Mouse (Mus musculus) kidney, embryonic 16.5 days (tissue): ENCODE results near the gene Fam208b. TPM values are rescaled to one million over a fixed set of nuclear protein-coding genes. Genes with fewer than 3 reads are reported as not detected.

Experiments used
- ATAC-seq: fragments of 200-750 bp; cut with Nextera tagmentation; 2 replicates; pipeline ENCODE4 v1.8.0; 2017; ENCODE audit warnings: moderate TSS enrichment; ENCODE audit not compliant: low FRiP score, low TSS enrichment
- H3K27ac ChIP-seq: fragments of 300-500 bp; sonication (generic); 2 replicates; pipeline ENCODE4 v1.5.1; 2014; ENCODE audit warnings: low read length
- H3K27me3 ChIP-seq: fragments of 300-500 bp; sonication (generic); 2 replicates; pipeline ENCODE4 v1.6.1; 2014; ENCODE audit warnings: low read length, control low read depth, mixed read lengths; ENCODE audit not compliant: insufficient read depth
- H3K36me3 ChIP-seq: fragments of 300-500 bp; sonication (generic); 2 replicates; pipeline ENCODE4 v1.6.1; 2014; ENCODE audit warnings: low read length, control low read depth, mixed read lengths; ENCODE audit not compliant: insufficient read depth
- H3K4me1 ChIP-seq: fragments of 300-500 bp; sonication (generic); 2 replicates; pipeline ENCODE4 v1.6.1; 2014; ENCODE audit warnings: low read length, control low read depth, mixed read lengths; ENCODE audit not compliant: insufficient read depth
- H3K4me2 ChIP-seq: fragments of 300-500 bp; sonication (generic); replicated peaks from 2 replicates; pipeline ENCODE4 v1.6.1; 2014; ENCODE audit warnings: low read depth, low read length
- H3K4me3 ChIP-seq: fragments of 300-500 bp; sonication (generic); 2 replicates; pipeline ENCODE4 v1.5.1; 2014; ENCODE audit warnings: mild to moderate bottlenecking, low read length
- H3K9ac ChIP-seq: fragments of 300-500 bp; sonication (generic); replicated peaks from 2 replicates; pipeline ENCODE4 v1.6.1; 2014; ENCODE audit warnings: low read length
- H3K9me3 ChIP-seq: fragments of 300-500 bp; sonication (generic); 2 replicates; pipeline ENCODE4 v1.6.1; 2016; ENCODE audit warnings: low read length, control low read depth
- WGBS: fragments of 180-500 bp; shearing (Covaris S2); extraction: QIAGEN DNeasy Blood & Tissue Kit; methylation state at CpG from one replicate; pipeline ENCODE4 v1.1.7; 2014; 5-methylcytosine and 5-hydroxymethylcytosine counted together
- polyA plus RNA-seq: library from polyadenylated mRNA; unstranded; fragments of >200 nt; fragmentation: Nextera tagmentation; extraction: Ambion mirVana; gene quantifications from 2 replicates; pipeline ENCODE4 v1.2.1, GENCODE M21; 2015

Gene Fam208b
- polyA plus RNA-seq, 1 experiment from 2014 or later, result 12.7 TPM

DNA sequence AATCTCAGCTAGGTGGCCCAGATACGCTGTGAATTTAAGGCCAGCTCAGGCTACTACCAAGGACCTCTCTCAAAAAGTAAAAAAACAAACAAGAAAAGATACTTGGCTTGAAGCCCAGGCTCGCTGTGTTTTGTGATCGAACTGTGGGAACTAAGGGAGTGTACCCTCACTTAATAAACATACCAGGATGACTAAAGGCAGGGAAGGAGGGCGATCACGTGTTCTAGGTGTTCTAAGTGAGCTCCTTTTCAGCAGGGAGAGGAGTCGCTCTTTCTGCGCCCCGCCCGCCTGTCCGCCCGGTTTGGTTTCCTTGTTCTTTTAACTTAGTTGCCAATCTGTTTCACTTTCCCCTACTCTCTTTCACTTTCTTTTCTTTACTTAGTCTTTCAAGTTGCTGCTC, 25.9 kb upstream of the Fam208b start:
- H3K4me3 ChIP-seq, result 0 out of 2 replicates have a peak overlapping the region, but pooled peaks have one; percentile 20
- ATAC-seq, result no peak
- WGBS, result 57% methylated on average over 11 of the region's 11 CpGs
- H3K4me1 ChIP-seq, result peaks cover 8% of the 10 kb centered on the region; the same call in 1 of the 2 replicates
- 0 out of 2 replicates have a peak overlapping the region, but pooled peaks have one; percentile 12 for H3K4me2 ChIP-seq
- H3K27ac ChIP-seq, result no peak overlapping the region
- no peaks in the 10 kb centered on the region for H3K27me3 ChIP-seq
- no peak overlapping the region for H3K9ac ChIP-seq
- H3K9me3 ChIP-seq, result no peaks in the 10 kb centered on the region
- H3K36me3 ChIP-seq, result no peaks in the 10 kb centered on the region

GRCm38 (mm10) chr13:3635076-3635475, 24.2 kb upstream of the Fam208b start:
- Histone ChIP-seq H3K4me3 (no peak overlapping the region), H3K9me3 (peaks cover 4% of the 10 kb centered on the region; the same call in 1 of the 2 replicates), H3K36me3 (no peaks in the 10 kb centered on the region), H3K4me1 (peaks cover 8% of the 10 kb centered on the region; the same call in 1 of the 2 replicates), H3K9ac (no peak overlapping the region), H3K4me2 (no peak overlapping the region), H3K27me3 (no peaks in the 10 kb centered on the region), H3K27ac (no peak overlapping the region)
- WGBS, result 89% methylated on average over 3 of the region's 3 CpGs
- ATAC-seq, result no peak

DNA sequence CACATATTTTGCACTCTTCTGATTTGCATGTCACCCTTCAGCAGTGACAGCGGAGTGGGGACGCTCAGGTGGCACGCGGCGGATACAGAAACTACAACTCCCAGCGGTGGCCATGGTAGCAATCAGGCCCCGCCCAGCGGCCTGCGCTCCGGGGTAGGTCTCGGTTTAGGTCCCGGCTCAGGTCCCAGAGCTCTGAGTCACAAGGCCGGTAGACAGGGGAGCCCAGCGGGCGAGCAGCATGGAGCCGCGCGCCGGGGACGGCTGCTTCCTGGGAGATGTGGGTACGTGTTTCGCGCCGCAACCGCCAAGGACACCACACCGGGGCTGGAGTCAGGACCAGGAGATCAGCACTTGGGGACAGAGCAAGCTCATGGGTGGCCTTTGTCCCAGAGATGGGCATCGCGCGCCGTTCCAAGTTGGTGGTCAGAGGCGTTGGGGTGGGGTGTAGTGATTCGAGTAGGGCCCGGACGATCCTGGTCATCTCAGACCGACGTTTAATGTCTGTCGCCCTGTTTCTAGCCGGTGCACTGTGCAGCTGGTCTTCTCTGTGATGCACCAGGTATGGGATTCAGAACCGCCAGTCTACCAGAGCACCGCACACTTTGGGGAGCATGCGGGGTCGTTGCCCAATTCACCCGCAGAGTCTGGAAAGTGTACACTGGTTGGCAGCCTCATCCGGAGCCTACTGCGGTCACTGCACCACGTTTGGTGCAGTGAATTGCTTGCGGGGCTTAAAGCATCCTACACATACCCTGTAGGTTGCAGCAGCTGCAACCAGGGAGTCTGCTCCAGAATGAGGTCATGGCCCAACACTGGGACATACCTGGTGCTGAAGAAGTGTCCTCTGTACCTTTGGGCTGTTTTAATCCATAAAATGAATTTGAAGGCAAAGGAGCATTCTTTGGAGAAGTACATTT, 23.2 kb upstream of the Fam208b start, which contains the start of gene Asb13:
Asb13 (plus strand) TSS at position 138 of the 917 bp plus-strand sequence.
- peak; percentile 97 for ATAC-seq
- Histone ChIP-seq H3K36me3 (no peaks in the 10 kb centered on the region), H3K27ac (no peak within 1 kb of the TSS), H3K4me1 (peaks cover 8% of the 10 kb centered on the region; the same call in 1 of the 2 replicates), H3K4me3 (peak within 1 kb of the TSS; percentile 78), H3K4me2 (peak within 1 kb of the TSS; percentile 83), H3K9me3 (peaks cover 4% of the 10 kb centered on the region; the same call in 1 of the 2 replicates), H3K9ac (peak within 1 kb of the TSS; percentile 84), H3K27me3 (no peaks in the 10 kb centered on the region)
- WGBS, result under 1% methylated on average over 47 of the region's 47 CpGs

DNA sequence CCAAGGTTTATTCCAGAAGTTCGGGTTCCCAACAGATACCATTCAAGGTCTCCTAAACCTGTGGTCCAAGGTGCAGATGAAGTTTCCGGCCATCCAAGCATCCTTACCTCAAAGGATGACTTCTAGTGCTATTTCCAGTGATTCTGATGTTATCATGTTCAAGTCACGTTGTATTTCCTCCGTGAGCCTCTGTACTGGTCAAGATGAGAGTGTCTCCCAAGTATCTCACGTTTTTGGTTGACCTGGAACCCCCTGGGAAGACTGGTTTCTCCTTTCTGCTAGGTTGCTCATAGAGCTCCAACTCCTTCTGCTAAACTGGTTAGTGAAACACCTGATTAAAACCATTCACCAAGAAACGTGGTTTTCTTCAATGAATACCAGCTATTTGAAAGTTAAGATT, 22.2 kb upstream of the Fam208b start:
- H3K4me2 ChIP-seq, result no peak overlapping the region
- H3K9me3 ChIP-seq, result peaks cover 4% of the 10 kb centered on the region; the same call in 1 of the 2 replicates
- no peaks in the 10 kb centered on the region for H3K27me3 ChIP-seq
- WGBS, result 40% methylated on average over 6 of the region's 6 CpGs
- no peak overlapping the region for H3K9ac ChIP-seq
- H3K4me3 ChIP-seq, result no peak overlapping the region
- H3K27ac ChIP-seq, result no peak overlapping the region
- no peaks in the 10 kb centered on the region for H3K36me3 ChIP-seq
- ATAC-seq, result no peak
- H3K4me1 ChIP-seq, result peaks cover 8% of the 10 kb centered on the region; the same call in 1 of the 2 replicates

- 87% methylated on average over 9 of the region's 9 CpGs for WGBS
- H3K9ac ChIP-seq, result no peak overlapping the region
- H3K36me3 ChIP-seq, result no peaks in the 10 kb centered on the region
- H3K27ac ChIP-seq, result no peak overlapping the region
- H3K4me3 ChIP-seq, result no peak overlapping the region
- H3K9me3 ChIP-seq, result peaks cover 4% of the 10 kb centered on the region; the same call in 1 of the 2 replicates
- H3K27me3 ChIP-seq, result no peaks in the 10 kb centered on the region
- no peak for ATAC-seq
- no peak overlapping the region for H3K4me2 ChIP-seq
- H3K4me1 ChIP-seq, result peaks cover 8% of the 10 kb centered on the region; the same call in 1 of the 2 replicates
Measured at GRCm38 (mm10) chr13:3632551-3632950, 21.6 kb upstream of the Fam208b start.

DNA sequence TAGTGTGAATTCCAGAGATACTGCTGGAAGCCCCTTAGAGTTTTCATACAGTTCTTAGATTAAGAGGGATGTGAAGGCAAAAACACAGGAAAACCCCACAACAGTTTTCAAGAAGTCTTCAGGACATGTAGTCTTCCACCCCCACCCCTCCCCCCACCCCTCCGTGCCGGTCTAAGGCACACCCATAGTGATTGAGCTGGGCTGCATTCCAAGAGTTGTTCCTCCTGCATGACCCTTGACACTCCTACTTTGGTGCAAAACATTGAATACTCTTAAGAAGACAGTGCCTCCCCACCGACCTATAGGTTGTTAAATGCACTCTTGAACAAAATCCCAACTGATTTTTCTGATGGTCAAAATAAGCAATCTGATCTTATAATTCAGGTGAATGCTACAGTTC, 17.2 kb upstream of the Fam208b start:
- ATAC-seq, result peak; percentile 83; the same call in 1 of the 2 replicates
- Histone ChIP-seq H3K9me3 (peaks cover 9% of the 10 kb centered on the region; the same call in 1 of the 2 replicates), H3K9ac (no peak overlapping the region), H3K4me2 (no peak overlapping the region), H3K27me3 (no peaks in the 10 kb centered on the region), H3K27ac (no peak overlapping the region), H3K4me1 (no peaks in the 10 kb centered on the region), H3K36me3 (no peaks in the 10 kb centered on the region), H3K4me3 (no peak overlapping the region)
- 15% methylated on average over 3 of the region's 3 CpGs for WGBS

GRCm38 (mm10) chr13:3627139-3627538, 16.2 kb upstream of the Fam208b start:
- 61% methylated on average over 3 of the region's 3 CpGs for WGBS
- H3K4me3 ChIP-seq, result no peak overlapping the region
- H3K9me3 ChIP-seq, result peaks cover 10% of the 10 kb centered on the region; the same call in 1 of the 2 replicates
- H3K27ac ChIP-seq, result no peak overlapping the region
- no peaks in the 10 kb centered on the region for H3K27me3 ChIP-seq
- no peaks in the 10 kb centered on the region for H3K36me3 ChIP-seq
- no peak overlapping the region for H3K9ac ChIP-seq
- no peak for ATAC-seq
- no peak overlapping the region for H3K4me2 ChIP-seq
- no peaks in the 10 kb centered on the region for H3K4me1 ChIP-seq

- H3K27ac ChIP-seq, result peak overlapping the region; percentile 88
- no peaks in the 10 kb centered on the region for H3K36me3 ChIP-seq
- no peaks in the 10 kb centered on the region; the same call in 1 of the 2 replicates for H3K27me3 ChIP-seq
- peak overlapping the region; percentile 64 for H3K4me2 ChIP-seq
- H3K4me3 ChIP-seq, result peak overlapping the region; percentile 96
- 0 out of 2 replicates have a peak, but pooled peaks cover 2% of the 10 kb centered on the region for H3K4me1 ChIP-seq
- peak; percentile 7 for ATAC-seq
- under 1% methylated on average over 40 of the region's 50 CpGs for WGBS
- peak overlapping the region; percentile 88 for H3K9ac ChIP-seq
- peaks cover 6% of the 10 kb centered on the region; the same call in 1 of the 2 replicates for H3K9me3 ChIP-seq
Measured at GRCm38 (mm10) chr13:3610118-3610794, 652 bp downstream of the Fam208b start.

DNA sequence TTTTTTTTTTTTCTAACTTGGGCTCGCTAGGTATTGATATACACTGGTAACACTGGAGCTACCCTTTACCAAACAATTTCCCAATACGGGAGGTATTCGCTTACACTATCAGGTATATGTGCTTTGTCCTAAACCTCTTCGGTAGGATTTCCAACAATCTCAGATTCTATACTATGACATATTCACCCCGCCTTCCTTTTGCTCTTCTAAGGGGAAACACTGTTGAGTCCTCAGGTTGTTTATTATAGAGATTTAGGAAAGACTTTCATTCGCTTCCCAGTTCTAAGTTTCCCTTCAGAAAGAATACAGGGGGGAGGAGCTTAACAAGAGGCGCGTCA, 1.2 kb downstream of the Fam208b start:
- H3K4me3 ChIP-seq, result peak overlapping the region; percentile 96
- no peaks in the 10 kb centered on the region for H3K36me3 ChIP-seq
- H3K27ac ChIP-seq, result peak overlapping the region; percentile 88; the same call in 1 of the 2 replicates
- H3K27me3 ChIP-seq, result no peaks in the 10 kb centered on the region; the same call in 1 of the 2 replicates
- ATAC-seq, result no peak
- peak overlapping the region; percentile 88 for H3K9ac ChIP-seq
- H3K4me2 ChIP-seq, result peak overlapping the region; percentile 64
- peaks cover 6% of the 10 kb centered on the region; the same call in 1 of the 2 replicates for H3K9me3 ChIP-seq
- H3K4me1 ChIP-seq, result 0 out of 2 replicates have a peak, but pooled peaks cover 2% of the 10 kb centered on the region
- 17% methylated on average over 8 of the region's 8 CpGs for whole genome bisulfite sequencing
